Mouse (Mus musculus): ENCODE results near the gene Rnf121. TPM values are rescaled to one million over a fixed set of nuclear protein-coding genes. Genes with fewer than 3 reads are reported as not detected.

Rnf121 gene
- total and polyA plus RNA-seq, 2 experiments from 2014 or later = 22.0 to 31.3 TPM

GRCm38 (mm10) chr7:102006520-102006919, 58.7 kb downstream of the Rnf121 start:
- Histone ChIP-seq H3K4me1 (ENCODE audit: insufficient read depth, low read length) (no peaks in the 10 kb centered on the region), H3K4me2 (ENCODE audit: low read depth, low read length, poor library complexity, severe bottlenecking) (no peak overlapping the region), H3K9ac (replicated peaks; ENCODE audit: low read length, poor library complexity, severe bottlenecking) (no peak overlapping the region), H3K27me3 (ENCODE audit: insufficient read depth, low read length) (no peaks in the 10 kb centered on the region), H3K27ac (ENCODE audit: low read depth, low read length) (no peak overlapping the region), H3K4me3 (ENCODE audit: low read depth, low read length) (no peak overlapping the region), H3K9me3 (ENCODE audit: low read length) (no peaks in the 10 kb centered on the region), H3K36me3 (ENCODE audit: insufficient read depth, low read length) (peaks cover 74% of the 10 kb centered on the region)
- TF ChIP-seq CTCF (IDR thresholded peaks at IDR 0.05) = no peak
- no peak for ATAC-seq (ENCODE audit: low FRiP score)
- DNase-seq (ENCODE audit: low spot score) = no peak
- WGBS = 87% methylated on average over 1 of the region's 1 CpGs

GRCm38 (mm10) chr7:102000921-102001630, 64.2 kb downstream of the Rnf121 start:
- H3K27me3 ChIP-seq (ENCODE audit: insufficient read depth, low read length) = no peaks in the 10 kb centered on the region
- H3K4me1 ChIP-seq (ENCODE audit: insufficient read depth, low read length) = no peaks in the 10 kb centered on the region
- peak overlapping the region; percentile 51 for H3K27ac ChIP-seq (ENCODE audit: low read depth, low read length)
- H3K36me3 ChIP-seq (ENCODE audit: insufficient read depth, low read length) = peaks cover 76% of the 10 kb centered on the region
- no peak for TF ChIP-seq CTCF (IDR thresholded peaks at IDR 0.05)
- no peak overlapping the region for H3K4me2 ChIP-seq (ENCODE audit: low read depth, low read length, poor library complexity, severe bottlenecking)
- H3K4me3 ChIP-seq (ENCODE audit: low read depth, low read length) = no peak overlapping the region
- ATAC-seq (ENCODE audit: low FRiP score) (no peak), DNase-seq (ENCODE audit: low spot score) (peak; percentile 73)
- no peaks in the 10 kb centered on the region for H3K9me3 ChIP-seq (ENCODE audit: low read length)
- WGBS = 87% methylated on average over 26 of the region's 26 CpGs
- no peak overlapping the region for H3K9ac ChIP-seq (replicated peaks; ENCODE audit: low read length, poor library complexity, severe bottlenecking)

- DNase-seq (ENCODE audit: low spot score) (no peak), ATAC-seq (ENCODE audit: low FRiP score) (no peak)
- Histone ChIP-seq H3K27ac (ENCODE audit: low read depth, low read length) (no peak overlapping the region), H3K4me1 (ENCODE audit: insufficient read depth, low read length) (no peaks in the 10 kb centered on the region), H3K9ac (replicated peaks; ENCODE audit: low read length, poor library complexity, severe bottlenecking) (no peak overlapping the region), H3K4me2 (ENCODE audit: low read depth, low read length, poor library complexity, severe bottlenecking) (no peak overlapping the region), H3K9me3 (ENCODE audit: low read length) (no peaks in the 10 kb centered on the region), H3K4me3 (ENCODE audit: low read depth, low read length) (no peak overlapping the region), H3K27me3 (ENCODE audit: insufficient read depth, low read length) (no peaks in the 10 kb centered on the region), H3K36me3 (ENCODE audit: insufficient read depth, low read length) (peaks cover 77% of the 10 kb centered on the region)
- TF ChIP-seq CTCF (IDR thresholded peaks at IDR 0.05) = no peak
- 91% methylated on average over 8 of the region's 8 CpGs for WGBS
Measured at GRCm38 (mm10) chr7:102000296-102000695, 65.0 kb downstream of the Rnf121 start.

GRCm38 (mm10) chr7:101999461-102000151, 65.7 kb downstream of the Rnf121 start:
- H3K27me3 ChIP-seq (ENCODE audit: insufficient read depth, low read length) = no peaks in the 10 kb centered on the region
- 0 out of 2 replicates have a peak overlapping the region, but pooled peaks have one; percentile 34 for H3K27ac ChIP-seq (ENCODE audit: low read depth, low read length)
- ATAC-seq (ENCODE audit: low FRiP score) (no peak), DNase-seq (ENCODE audit: low spot score) (peak; percentile 53)
- H3K9ac ChIP-seq (replicated peaks; ENCODE audit: low read length, poor library complexity, severe bottlenecking) = no peak overlapping the region
- H3K4me1 ChIP-seq (ENCODE audit: insufficient read depth, low read length) = no peaks in the 10 kb centered on the region
- H3K4me2 ChIP-seq (ENCODE audit: low read depth, low read length, poor library complexity, severe bottlenecking) = no peak overlapping the region
- H3K4me3 ChIP-seq (ENCODE audit: low read depth, low read length) = no peak overlapping the region
- no peaks in the 10 kb centered on the region for H3K9me3 ChIP-seq (ENCODE audit: low read length)
- 93% methylated on average over 15 of the region's 15 CpGs for WGBS
- TF ChIP-seq CTCF (IDR thresholded peaks at IDR 0.05) = no peak
- peaks cover 81% of the 10 kb centered on the region for H3K36me3 ChIP-seq (ENCODE audit: insufficient read depth, low read length)

GRCm38 (mm10) chr7:101998194-101998927, 66.9 kb downstream of the Rnf121 start:
- 0 out of 2 replicates have a peak overlapping the region, but pooled peaks have one; percentile 34 for H3K27ac ChIP-seq (ENCODE audit: low read depth, low read length)
- WGBS = 67% methylated on average over 14 of the region's 14 CpGs
- no peak overlapping the region for H3K4me3 ChIP-seq (ENCODE audit: low read depth, low read length)
- no peaks in the 10 kb centered on the region for H3K9me3 ChIP-seq (ENCODE audit: low read length)
- H3K27me3 ChIP-seq (ENCODE audit: insufficient read depth, low read length) = no peaks in the 10 kb centered on the region
- H3K4me1 ChIP-seq (ENCODE audit: insufficient read depth, low read length) = no peaks in the 10 kb centered on the region
- DNase-seq (ENCODE audit: low spot score) (peak; percentile 87), ATAC-seq (ENCODE audit: low FRiP score) (peak; percentile 29)
- no peak overlapping the region for H3K4me2 ChIP-seq (ENCODE audit: low read depth, low read length, poor library complexity, severe bottlenecking)
- H3K9ac ChIP-seq (replicated peaks; ENCODE audit: low read length, poor library complexity, severe bottlenecking) = no peak overlapping the region
- peaks cover 87% of the 10 kb centered on the region for H3K36me3 ChIP-seq (ENCODE audit: insufficient read depth, low read length)
- peak; percentile 93 for TF ChIP-seq CTCF (IDR thresholded peaks at IDR 0.05)
